Mouse (Mus musculus) stomach, postnatal 0 days (tissue): Measurements from ENCODE around the gene Paox. TPM values are rescaled to one million over a fixed set of nuclear protein-coding genes. Genes with fewer than 3 reads are reported as not detected.
A peak's percentile ranks its signal among the peaks of the same experiment; 100 is the strongest.

Experiments used
- ATAC-seq: fragments of 200-750 bp; cut with Nextera tagmentation; 2 replicates; pipeline ENCODE4 v1.8.0; 2017; ENCODE audit not compliant: low FRiP score, low TSS enrichment
- DNase-seq: peaks from one replicate; pipeline ENCODE4 v3.0.0-alpha.2; 2016; ENCODE audit warnings: low spot score
- H3K27ac ChIP-seq: fragments of 300-500 bp; sonication (generic); replicated peaks from 2 replicates; pipeline ENCODE4 v1.5.1; 2014; ENCODE audit warnings: mild to moderate bottlenecking, control low read depth
- H3K27me3 ChIP-seq: fragments of 300-500 bp; sonication (generic); 2 replicates; pipeline ENCODE4 v1.6.1; 2014; ENCODE audit warnings: low read length; ENCODE audit not compliant: control insufficient read depth, insufficient read depth
- H3K36me3 ChIP-seq: fragments of 300-500 bp; sonication (generic); 2 replicates; pipeline ENCODE4 v1.6.1; 2014; ENCODE audit warnings: low read length, mixed read lengths; ENCODE audit not compliant: control insufficient read depth, insufficient read depth
- H3K4me1 ChIP-seq: fragments of 300-500 bp; sonication (generic); replicated peaks from 2 replicates; pipeline ENCODE4 v1.6.1; 2014; ENCODE audit warnings: antibody characterized with exemption; ENCODE audit not compliant: control insufficient read depth, insufficient read depth
- H3K4me2 ChIP-seq: fragments of 300-500 bp; sonication (generic); replicated peaks from 2 replicates; pipeline ENCODE4 v1.6.1; 2014; ENCODE audit warnings: low read depth, mild to moderate bottlenecking, control low read depth, moderate library complexity
- H3K4me3 ChIP-seq: fragments of 300-500 bp; sonication (generic); 2 replicates; pipeline ENCODE4 v1.5.1; 2014; ENCODE audit warnings: low read depth, low read length, control low read depth
- H3K9ac ChIP-seq: fragments of 300-500 bp; sonication (generic); 2 replicates; pipeline ENCODE4 v1.6.1; 2014; ENCODE audit warnings: mild to moderate bottlenecking, low read length, control low read depth, mixed read lengths
- H3K9me3 ChIP-seq: fragments of 300-500 bp; sonication (generic); 2 replicates; pipeline ENCODE4 v1.6.1; 2016; ENCODE audit warnings: low read length; ENCODE audit not compliant: control insufficient read depth
- CTCF ChIP-seq: IDR thresholded peaks from 2 replicates; pipeline ENCODE4 v1.5.1; 2016; ENCODE audit warnings: antibody characterized with exemption, low read depth, mild to moderate bottlenecking, moderate library complexity
- EP300 ChIP-seq: optimal IDR thresholded peaks from 2 replicates; pipeline ENCODE3; 2016; ENCODE audit warnings: antibody characterized with exemption
- WGBS: fragments of 180-500 bp; shearing (Covaris S2); extraction: QIAGEN DNeasy Blood & Tissue Kit; methylation state at CpG from one replicate; pipeline ENCODE4 v1.1.7; 2014; 5-methylcytosine and 5-hydroxymethylcytosine counted together
- polyA plus RNA-seq: library from polyadenylated mRNA; unstranded; fragments of >200 nt; fragmentation: Nextera tagmentation; extraction: Ambion mirVana; gene quantifications from 2 replicates; pipeline ENCODE4 v1.2.1, GENCODE M21; 2015

Gene Paox
- polyA plus RNA-seq, 1 experiment from 2014 or later: 27.7 TPM

DNA sequence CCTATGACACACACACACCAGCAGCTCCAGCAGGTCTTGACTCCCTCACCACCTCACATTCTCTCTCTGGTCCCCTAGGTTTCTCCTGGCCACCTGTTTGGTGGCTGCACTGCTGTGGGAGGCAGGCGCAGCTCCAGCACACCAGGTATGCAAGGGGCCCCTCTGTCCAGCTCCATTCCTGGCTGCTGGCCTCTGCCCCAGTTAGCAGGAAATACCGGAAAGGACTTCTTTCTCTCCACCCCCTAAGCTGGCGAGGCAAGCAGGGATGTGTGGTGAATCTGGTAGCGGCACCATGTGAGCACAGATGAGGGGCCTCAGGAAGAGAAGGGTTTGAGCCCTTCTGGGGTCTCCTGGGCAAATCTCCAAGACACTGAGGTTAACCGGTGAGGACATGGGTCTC lies 20.6 kb upstream of the Paox start:
- 38% methylated on average over 5 of the region's 5 CpGs for WGBS
- no peak for TF ChIP-seq CTCF
- no peak for TF ChIP-seq EP300
- no peaks in the 10 kb centered on the region for H3K9me3 ChIP-seq
- no peaks in the 10 kb centered on the region for H3K27me3 ChIP-seq
- H3K4me1 ChIP-seq: 0 out of 2 replicates have a peak, but pooled peaks cover 2% of the 10 kb centered on the region
- H3K4me2 ChIP-seq: no peak overlapping the region
- no peak overlapping the region for H3K9ac ChIP-seq
- H3K36me3 ChIP-seq: no peaks in the 10 kb centered on the region
- DNase-seq: peak; percentile 62
- peak; percentile 65 for ATAC-seq
- no peak overlapping the region for H3K27ac ChIP-seq
- no peak overlapping the region for H3K4me3 ChIP-seq

DNA sequence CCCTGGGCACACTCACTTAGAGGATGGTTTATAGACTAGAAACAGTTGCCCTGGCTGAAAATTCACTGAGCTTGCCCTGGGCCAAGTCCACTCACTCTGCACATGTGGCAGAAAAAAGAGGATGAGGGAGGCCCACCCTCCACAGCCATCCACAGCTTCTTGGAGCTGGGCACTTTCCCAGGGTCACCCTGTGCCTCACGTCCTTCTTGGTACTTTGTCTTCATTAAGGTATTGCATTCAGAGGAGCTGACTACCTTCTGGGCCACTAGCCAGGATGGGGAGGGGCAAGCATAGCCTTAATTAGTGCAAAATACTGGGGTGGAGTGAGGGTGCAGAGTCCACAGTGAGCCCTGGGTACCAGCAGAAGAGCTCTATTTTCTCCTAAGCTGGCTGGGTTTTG lies 20.0 kb upstream of the Paox start:
- TF ChIP-seq EP300 (no peak), CTCF (no peak)
- DNase-seq: peak; percentile 37
- no peak overlapping the region for H3K9ac ChIP-seq
- H3K4me1 ChIP-seq: 0 out of 2 replicates have a peak, but pooled peaks cover 2% of the 10 kb centered on the region
- H3K4me2 ChIP-seq: no peak overlapping the region
- H3K4me3 ChIP-seq: no peak overlapping the region
- 43% methylated on average over 1 of the region's 1 CpGs for WGBS
- ATAC-seq: peak; percentile 18; the same call in 1 of the 2 replicates
- H3K36me3 ChIP-seq: no peaks in the 10 kb centered on the region
- H3K9me3 ChIP-seq: no peaks in the 10 kb centered on the region
- H3K27me3 ChIP-seq: no peaks in the 10 kb centered on the region
- no peak overlapping the region for H3K27ac ChIP-seq

DNA sequence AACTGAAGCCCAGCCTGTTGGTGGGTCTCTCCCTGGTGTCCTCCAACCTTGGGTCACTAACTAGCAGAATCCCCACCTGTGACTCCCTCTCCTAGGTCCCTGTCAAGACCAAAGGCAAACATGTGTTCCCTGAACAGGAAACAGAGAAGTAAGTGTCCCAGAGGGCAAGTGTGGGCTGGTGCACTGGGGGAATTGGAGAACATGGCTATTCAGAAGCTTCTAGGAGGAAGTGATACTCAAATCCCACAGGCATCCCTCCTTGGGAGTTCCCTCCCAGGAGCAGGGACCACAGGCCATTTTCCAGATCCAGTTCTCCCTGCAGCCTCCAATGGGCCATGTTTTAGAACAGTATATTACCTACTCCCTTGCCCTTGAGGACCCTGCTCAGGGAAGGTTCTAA lies 19.5 kb upstream of the Paox start:
- H3K4me3 ChIP-seq: no peak overlapping the region
- H3K9me3 ChIP-seq: no peaks in the 10 kb centered on the region
- no peak overlapping the region for H3K9ac ChIP-seq
- no peak for DNase-seq
- no peak overlapping the region for H3K27ac ChIP-seq
- no peaks in the 10 kb centered on the region for H3K36me3 ChIP-seq
- no peak for TF ChIP-seq EP300
- no peak for TF ChIP-seq CTCF
- H3K27me3 ChIP-seq: no peaks in the 10 kb centered on the region
- no peak for ATAC-seq
- H3K4me1 ChIP-seq: 0 out of 2 replicates have a peak, but pooled peaks cover 2% of the 10 kb centered on the region
- H3K4me2 ChIP-seq: no peak overlapping the region

DNA sequence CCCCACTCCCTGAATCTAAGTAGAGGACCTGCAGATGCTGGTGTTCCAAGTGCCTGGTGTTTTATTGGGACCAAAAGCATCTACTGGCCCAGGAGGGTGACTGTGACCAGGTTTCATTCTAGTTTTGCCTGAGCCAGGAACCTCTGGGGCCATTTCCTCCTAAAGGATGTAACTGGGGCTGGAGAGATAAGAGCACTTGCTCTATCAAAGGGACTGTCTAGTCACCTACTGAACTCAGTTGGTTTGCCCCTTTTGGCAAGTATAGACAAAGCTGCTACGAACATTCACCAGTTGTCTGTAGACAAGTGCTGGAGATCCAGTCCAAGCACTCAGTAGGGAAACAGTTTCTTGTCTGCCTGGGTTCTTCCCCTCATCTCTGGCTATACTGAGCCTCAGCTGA lies 17.1 kb upstream of the Paox start:
- H3K9ac ChIP-seq: no peak overlapping the region
- ATAC-seq: no peak
- H3K27ac ChIP-seq: no peak overlapping the region
- no peak overlapping the region for H3K4me2 ChIP-seq
- 95% methylated on average over 1 of the region's 1 CpGs for WGBS
- H3K4me3 ChIP-seq: no peak overlapping the region
- TF ChIP-seq EP300 (no peak), CTCF (no peak)
- H3K27me3 ChIP-seq: no peaks in the 10 kb centered on the region
- DNase-seq: no peak
- no peaks in the 10 kb centered on the region for H3K9me3 ChIP-seq
- H3K4me1 ChIP-seq: 0 out of 2 replicates have a peak, but pooled peaks cover 2% of the 10 kb centered on the region
- H3K36me3 ChIP-seq: no peaks in the 10 kb centered on the region

DNA sequence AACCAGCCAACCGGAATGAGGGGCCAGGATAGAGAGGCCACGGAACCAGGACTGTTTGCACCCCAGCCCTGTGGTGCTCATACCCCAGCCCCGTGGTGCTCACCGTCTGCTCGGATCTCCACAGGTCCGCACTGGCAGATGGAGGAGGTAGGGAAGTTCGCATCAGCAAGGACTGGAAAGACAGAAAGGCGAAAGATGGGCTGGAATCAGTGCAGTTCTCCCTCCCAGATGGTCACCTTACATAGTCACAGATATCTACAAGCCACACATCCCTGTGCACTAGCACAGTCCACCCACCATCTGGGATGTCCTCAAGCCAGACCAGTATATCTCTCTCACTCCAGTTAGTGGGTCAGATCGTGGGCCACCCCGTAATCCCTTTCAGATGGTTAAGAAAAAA lies 14.1 kb upstream of the Paox start:
- no peak overlapping the region for H3K27ac ChIP-seq
- ATAC-seq: no peak

DNA sequence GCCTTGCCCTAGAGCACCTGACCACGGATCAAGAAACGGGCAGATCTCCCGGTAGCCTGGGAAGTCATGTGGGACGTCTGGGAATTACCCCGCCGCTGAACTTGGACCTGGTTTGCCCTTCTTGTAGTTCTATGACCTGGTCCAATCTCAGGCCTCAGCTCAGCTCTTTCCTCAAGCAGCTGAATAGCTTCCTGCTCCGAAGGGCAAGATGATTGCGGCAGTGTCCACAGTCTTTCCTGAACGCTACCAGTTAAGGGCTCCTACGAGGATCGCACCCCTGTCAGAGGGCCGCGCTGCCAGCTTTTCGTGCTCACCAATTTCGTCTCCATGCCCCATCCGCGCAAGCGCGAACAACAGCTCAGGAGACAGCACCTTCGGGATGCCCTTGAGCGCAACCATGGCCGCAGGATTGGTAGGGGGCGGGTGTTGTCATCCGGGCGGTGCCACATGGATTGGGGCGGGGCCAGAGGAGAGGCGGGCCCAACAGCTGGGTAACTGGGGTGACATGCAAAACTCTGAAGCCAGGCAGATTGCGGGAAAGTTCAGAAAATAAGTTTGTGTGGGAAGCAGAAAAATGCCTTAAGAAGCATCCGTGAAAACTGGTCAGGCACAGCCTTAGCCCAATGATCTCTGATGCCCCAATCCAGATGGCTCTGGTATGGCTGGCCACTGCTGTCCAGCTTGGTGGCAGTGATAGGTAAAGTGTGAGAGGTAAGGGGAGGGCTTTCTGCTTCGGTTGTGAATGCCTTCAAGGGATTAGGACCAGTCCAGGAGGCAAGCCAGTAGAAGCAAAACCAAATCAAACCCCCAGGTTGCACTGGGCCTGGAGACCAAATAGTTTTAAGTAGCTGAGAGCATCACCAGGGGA lies 13.4 kb upstream of the Paox start, which contains the start of gene Fuom:
Gene Fuom (minus strand): TSS at position 449 of the 868 bp plus-strand sequence.
- Histone ChIP-seq H3K4me1 (no peaks in the 10 kb centered on the region), H3K27ac (0 out of 2 replicates have a peak within 1 kb of the TSS, but pooled peaks have one; percentile 2), H3K9ac (peak within 1 kb of the TSS; percentile 9), H3K27me3 (no peaks in the 10 kb centered on the region), H3K4me3 (peak within 1 kb of the TSS; percentile 33), H3K4me2 (peak within 1 kb of the TSS; percentile 54), H3K36me3 (peaks cover 7% of the 10 kb centered on the region; the same call in 1 of the 2 replicates), H3K9me3 (no peaks in the 10 kb centered on the region)
- under 1% methylated on average over 30 of the region's 30 CpGs for WGBS
- peak; percentile 94 for ATAC-seq
- TF ChIP-seq EP300 (no peak), CTCF (peak; percentile 17; the same call in 1 of the 2 replicates)
- peak; percentile 89 for DNase-seq

More for the DNA sequence above, 14.1 kb upstream of the Paox start:
- 74% methylated on average over 10 of the region's 10 CpGs for WGBS
- no peak for DNase-seq
- TF ChIP-seq EP300: no peak
- TF ChIP-seq CTCF: no peak
- peak overlapping the region; percentile 54 for H3K4me2 ChIP-seq
- H3K27me3 ChIP-seq: no peaks in the 10 kb centered on the region
- H3K36me3 ChIP-seq: peaks cover 7% of the 10 kb centered on the region; the same call in 1 of the 2 replicates
- H3K9ac ChIP-seq: peak overlapping the region; percentile 9
- H3K9me3 ChIP-seq: no peaks in the 10 kb centered on the region
- H3K4me1 ChIP-seq: no peaks in the 10 kb centered on the region
- peak overlapping the region; percentile 33 for H3K4me3 ChIP-seq
